Mouse (Mus musculus) kidney, embryonic 14.5 days (tissue): ENCODE measurements around the gene Relt. TPM values are rescaled to one million over a fixed set of nuclear protein-coding genes. Genes with fewer than 3 reads are reported as not detected.
"Not testable (repeated sequence)": the region's sequence is repeated elsewhere in the genome, so short reads cannot be mapped to it uniquely, and the experiment has no call there.

ENCODE experiments used
- ATAC-seq: fragments of 200-750 bp; cut with Nextera tagmentation; 2 replicates; pipeline ENCODE4 v1.8.0; 2017; ENCODE audit warnings: moderate number of reproducible peaks, mild to moderate bottlenecking, moderate TSS enrichment, moderate library complexity; ENCODE audit not compliant: low FRiP score, low TSS enrichment
- H3K27ac ChIP-seq: fragments of 300-500 bp; sonication (generic); 2 replicates; pipeline ENCODE4 v1.5.1; 2014; ENCODE audit warnings: low read depth, mild to moderate bottlenecking, low read length, moderate library complexity, mixed read lengths
- H3K27me3 ChIP-seq: fragments of 300-500 bp; sonication (generic); 2 replicates; pipeline ENCODE4 v1.6.1; 2014; ENCODE audit warnings: mild to moderate bottlenecking, low read length; ENCODE audit not compliant: control insufficient read depth, insufficient read depth
- H3K36me3 ChIP-seq: fragments of 300-500 bp; sonication (generic); 2 replicates; pipeline ENCODE4 v1.6.1; 2014; ENCODE audit warnings: low read length, mixed read lengths; ENCODE audit not compliant: control insufficient read depth, insufficient read depth
- H3K4me1 ChIP-seq: fragments of 300-500 bp; sonication (generic); 2 replicates; pipeline ENCODE4 v1.6.1; 2014; ENCODE audit warnings: low read length, mixed read lengths; ENCODE audit not compliant: control insufficient read depth, insufficient read depth
- H3K4me2 ChIP-seq: fragments of 300-500 bp; sonication (generic); replicated peaks from 2 replicates; pipeline ENCODE4 v1.6.1; 2014; ENCODE audit warnings: low read depth, mild to moderate bottlenecking, low read length
- H3K4me3 ChIP-seq: fragments of 300-500 bp; sonication (generic); 2 replicates; pipeline ENCODE4 v1.5.1; 2014; ENCODE audit warnings: mild to moderate bottlenecking, low read length
- H3K9ac ChIP-seq: fragments of 300-500 bp; sonication (generic); 2 replicates; pipeline ENCODE4 v1.6.1; 2014; ENCODE audit warnings: low read depth, mild to moderate bottlenecking, low read length, moderate library complexity
- H3K9me3 ChIP-seq: fragments of 300-500 bp; sonication (generic); 2 replicates; pipeline ENCODE4 v1.6.1; 2016; ENCODE audit warnings: low read length; ENCODE audit not compliant: control insufficient read depth
- WGBS: fragments of 180-500 bp; shearing (Covaris S2); extraction: QIAGEN DNeasy Blood & Tissue Kit; methylation state at CpG from one replicate; pipeline ENCODE4 v1.1.7; 2014; 5-methylcytosine and 5-hydroxymethylcytosine counted together
- polyA plus RNA-seq: library from polyadenylated mRNA; unstranded; fragments of >200 nt; fragmentation: Nextera tagmentation; extraction: Ambion mirVana; gene quantifications from 2 replicates; pipeline ENCODE4 v1.2.1, GENCODE M21; 2014

Gene Relt
- polyA plus RNA-seq, 1 experiment from 2014 or later = 3.1 TPM

GRCm38 (mm10) chr7:100854861-100855260, 8.4 kb downstream of the Relt start:
- Histone ChIP-seq H3K9ac (no peak overlapping the region), H3K9me3 (no peaks in the 10 kb centered on the region), H3K36me3 (no peaks in the 10 kb centered on the region), H3K27me3 (no peaks in the 10 kb centered on the region), H3K4me3 (no peak overlapping the region), H3K27ac (no peak overlapping the region), H3K4me2 (no peak overlapping the region), H3K4me1 (peaks cover 43% of the 10 kb centered on the region)
- 53% methylated on average over 5 of the region's 5 CpGs for WGBS
- no peak for ATAC-seq

- Histone ChIP-seq H3K9ac (no peak overlapping the region), H3K4me3 (no peak overlapping the region), H3K9me3 (no peaks in the 10 kb centered on the region), H3K4me1 (peaks cover 43% of the 10 kb centered on the region), H3K4me2 (no peak overlapping the region), H3K27me3 (no peaks in the 10 kb centered on the region), H3K36me3 (no peaks in the 10 kb centered on the region), H3K27ac (peak overlapping the region; percentile 24; the same call in 1 of the 2 replicates)
- ATAC-seq = peak; percentile 33; the same call in 1 of the 2 replicates
- WGBS = 41% methylated on average over 6 of the region's 6 CpGs
These were observed 9.0 kb downstream of the Relt start for GRCm38 (mm10) chr7:100854137-100854814.

- Histone ChIP-seq H3K9ac (no peak overlapping the region), H3K27ac (no peak overlapping the region), H3K4me1 (peaks cover 43% of the 10 kb centered on the region), H3K4me2 (no peak overlapping the region), H3K36me3 (no peaks in the 10 kb centered on the region), H3K27me3 (no peaks in the 10 kb centered on the region), H3K9me3 (no peaks in the 10 kb centered on the region), H3K4me3 (no peak overlapping the region)
- no peak for ATAC-seq
- 73% methylated on average over 3 of the region's 3 CpGs for WGBS
These were observed 9.8 kb downstream of the Relt start for GRCm38 (mm10) chr7:100853396-100853795.

- H3K36me3 ChIP-seq = no peaks in the 10 kb centered on the region
- H3K4me2 ChIP-seq = no peak overlapping the region
- no peak overlapping the region for H3K4me3 ChIP-seq
- H3K9ac ChIP-seq = peak overlapping the region; percentile 23; the same call in 1 of the 2 replicates
- no peak for ATAC-seq
- H3K9me3 ChIP-seq = no peaks in the 10 kb centered on the region
- H3K27me3 ChIP-seq = no peaks in the 10 kb centered on the region
- 47% methylated on average over 9 of the region's 9 CpGs for WGBS
- no peak overlapping the region; the same call in 1 of the 2 replicates for H3K27ac ChIP-seq
- H3K4me1 ChIP-seq = peaks cover 43% of the 10 kb centered on the region
These were observed 11.5 kb downstream of the Relt start for GRCm38 (mm10) chr7:100851481-100852356.

- Histone ChIP-seq H3K4me1 (peaks cover 30% of the 10 kb centered on the region), H3K9ac (no peak overlapping the region), H3K4me3 (no peak overlapping the region), H3K9me3 (no peaks in the 10 kb centered on the region), H3K27me3 (no peaks in the 10 kb centered on the region), H3K4me2 (no peak overlapping the region), H3K27ac (no peak overlapping the region), H3K36me3 (no peaks in the 10 kb centered on the region)
- 87% methylated on average over 2 of the region's 2 CpGs for WGBS
- ATAC-seq = no peak
These were observed 13.7 kb downstream of the Relt start for GRCm38 (mm10) chr7:100849508-100849907.

- H3K9ac ChIP-seq = no peak overlapping the region
- no peaks in the 10 kb centered on the region for H3K9me3 ChIP-seq
- H3K27me3 ChIP-seq = no peaks in the 10 kb centered on the region
- H3K27ac ChIP-seq = no peak overlapping the region
- H3K4me2 ChIP-seq = no peak overlapping the region
- H3K36me3 ChIP-seq = no peaks in the 10 kb centered on the region
- H3K4me3 ChIP-seq = no peak overlapping the region
- H3K4me1 ChIP-seq = peaks cover 23% of the 10 kb centered on the region
- WGBS = 40% methylated on average over 6 of the region's 6 CpGs
- no peak for ATAC-seq
These were observed 14.5 kb downstream of the Relt start for GRCm38 (mm10) chr7:100848744-100849143.

GRCm38 (mm10) chr7:100847131-100847530, 16.1 kb downstream of the Relt start:
- WGBS = 91% methylated on average over 6 of the region's 6 CpGs
- H3K4me1 ChIP-seq = peaks cover 14% of the 10 kb centered on the region
- H3K4me3 ChIP-seq = no peak overlapping the region
- no peak overlapping the region for H3K9ac ChIP-seq
- no peak overlapping the region for H3K4me2 ChIP-seq
- H3K27ac ChIP-seq = no peak overlapping the region
- H3K36me3 ChIP-seq = no peaks in the 10 kb centered on the region
- no peak for ATAC-seq
- H3K9me3 ChIP-seq = no peaks in the 10 kb centered on the region
- no peaks in the 10 kb centered on the region for H3K27me3 ChIP-seq

DNA sequence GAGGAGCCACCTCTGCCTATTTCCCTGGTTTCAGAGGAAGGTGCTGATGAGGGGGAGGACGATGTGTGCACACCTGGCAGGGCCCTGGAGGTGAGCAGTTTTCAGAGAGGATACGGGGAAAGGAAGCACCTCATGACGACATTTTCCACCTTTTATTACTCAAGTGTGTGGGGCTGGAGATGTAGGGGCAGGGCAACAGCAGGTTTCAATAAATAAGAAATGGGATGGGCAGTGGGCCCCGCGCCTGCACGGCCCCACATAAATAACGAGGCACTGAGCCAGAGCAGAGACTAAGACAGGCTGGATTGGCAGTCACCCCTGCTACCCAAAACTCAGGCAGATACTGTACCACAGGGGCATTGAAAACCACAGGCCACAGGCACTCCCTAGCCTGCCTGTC, 17.2 kb downstream of the Relt start:
- not testable (repeated sequence) for H3K9me3 ChIP-seq, H3K4me2 ChIP-seq, H3K27me3 ChIP-seq, H3K4me1 ChIP-seq, ATAC-seq, H3K4me3 ChIP-seq, H3K27ac ChIP-seq, H3K36me3 ChIP-seq, H3K9ac ChIP-seq
- WGBS = 65% methylated on average over 7 of the region's 7 CpGs

DNA sequence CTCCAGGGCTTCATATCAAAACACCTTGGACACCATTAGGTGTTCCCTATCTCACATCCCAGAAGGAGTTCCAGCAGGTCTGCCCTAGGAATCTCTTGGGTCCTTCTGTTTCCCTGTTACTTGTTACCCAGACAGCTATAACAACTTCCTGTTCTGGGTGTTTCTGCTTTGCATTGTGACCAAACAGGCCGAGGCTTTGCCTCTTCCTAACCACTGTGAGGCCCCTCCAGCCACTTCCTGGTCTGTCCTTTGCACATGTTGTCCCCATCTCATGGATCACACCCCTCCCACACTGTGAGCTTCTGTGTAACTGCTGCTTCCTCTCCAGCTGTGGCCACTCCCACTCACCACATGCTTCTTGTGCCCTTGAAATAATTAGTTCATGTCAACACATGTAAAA, 17.8 kb downstream of the Relt start:
- Histone ChIP-seq H3K9ac (no peak overlapping the region), H3K27me3 (no peaks in the 10 kb centered on the region), H3K4me2 (no peak overlapping the region), H3K4me3 (no peak overlapping the region), H3K27ac (peak overlapping the region; percentile 47; the same call in 1 of the 2 replicates), H3K4me1 (peaks cover 3% of the 10 kb centered on the region; the same call in 1 of the 2 replicates), H3K9me3 (no peaks in the 10 kb centered on the region), H3K36me3 (no peaks in the 10 kb centered on the region)
- WGBS = 21% methylated on average over 1 of the region's 1 CpGs
- ATAC-seq = 0 out of 2 replicates have a peak, but pooled peaks have one; percentile 58
